Mouse (Mus musculus) yolk sac, embryonic 10.5 days (tissue): ENCODE data around the gene Kcnip4.

ENCODE experiments used
- DNase-seq: peaks from one replicate; pipeline ENCODE4 v3.0.0-alpha.2; 2017; ENCODE audit warnings: low spot score

Kcnip4 gene

GRCm38 (mm10) chr5:48583431-48583830, 941.3 kb downstream of the Kcnip4 start:
- DNase-seq: no peak

GRCm38 (mm10) chr5:48563996-48564587, 960.6 kb downstream of the Kcnip4 start:
- DNase-seq: no peak

DNA sequence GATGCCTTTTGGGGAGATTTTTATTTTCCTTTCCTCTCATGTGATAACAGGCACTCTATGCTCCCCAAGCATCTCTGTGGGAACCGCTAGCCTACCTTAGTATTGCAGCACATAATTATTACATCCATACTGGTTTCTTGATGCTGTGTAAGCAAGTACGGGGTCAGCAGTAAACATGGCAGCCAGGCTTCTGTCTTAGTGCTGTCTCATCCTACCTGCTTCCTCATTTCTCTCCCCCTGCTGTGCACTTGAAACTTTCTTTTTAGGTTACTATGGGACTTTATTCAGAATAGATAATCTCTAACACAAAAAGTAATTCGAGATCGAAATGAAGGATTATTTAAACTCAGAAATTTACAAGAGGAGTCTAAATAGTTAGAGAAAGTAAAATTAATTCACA, 973.0 kb downstream of the Kcnip4 start:
- DNase-seq: no peak

DNA sequence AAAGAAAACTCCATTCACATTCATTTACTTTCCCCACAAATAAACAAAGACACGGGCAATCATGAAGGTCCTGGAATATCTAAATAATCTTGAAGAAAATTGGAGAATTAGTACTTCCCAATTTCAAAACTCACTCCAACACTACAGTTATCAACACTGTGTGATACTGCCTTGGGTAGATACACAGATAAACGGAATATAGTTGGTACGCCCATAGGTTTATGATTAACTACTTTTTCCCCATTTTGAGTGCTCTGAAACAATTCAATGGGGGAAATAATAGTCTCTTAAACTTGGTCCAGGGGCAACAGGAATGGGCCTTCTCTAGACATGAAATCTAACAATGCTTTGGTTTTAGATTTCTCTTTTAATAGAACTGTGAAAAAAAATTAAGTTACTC, 978.9 kb downstream of the Kcnip4 start:
- no peak for DNase-seq

DNA sequence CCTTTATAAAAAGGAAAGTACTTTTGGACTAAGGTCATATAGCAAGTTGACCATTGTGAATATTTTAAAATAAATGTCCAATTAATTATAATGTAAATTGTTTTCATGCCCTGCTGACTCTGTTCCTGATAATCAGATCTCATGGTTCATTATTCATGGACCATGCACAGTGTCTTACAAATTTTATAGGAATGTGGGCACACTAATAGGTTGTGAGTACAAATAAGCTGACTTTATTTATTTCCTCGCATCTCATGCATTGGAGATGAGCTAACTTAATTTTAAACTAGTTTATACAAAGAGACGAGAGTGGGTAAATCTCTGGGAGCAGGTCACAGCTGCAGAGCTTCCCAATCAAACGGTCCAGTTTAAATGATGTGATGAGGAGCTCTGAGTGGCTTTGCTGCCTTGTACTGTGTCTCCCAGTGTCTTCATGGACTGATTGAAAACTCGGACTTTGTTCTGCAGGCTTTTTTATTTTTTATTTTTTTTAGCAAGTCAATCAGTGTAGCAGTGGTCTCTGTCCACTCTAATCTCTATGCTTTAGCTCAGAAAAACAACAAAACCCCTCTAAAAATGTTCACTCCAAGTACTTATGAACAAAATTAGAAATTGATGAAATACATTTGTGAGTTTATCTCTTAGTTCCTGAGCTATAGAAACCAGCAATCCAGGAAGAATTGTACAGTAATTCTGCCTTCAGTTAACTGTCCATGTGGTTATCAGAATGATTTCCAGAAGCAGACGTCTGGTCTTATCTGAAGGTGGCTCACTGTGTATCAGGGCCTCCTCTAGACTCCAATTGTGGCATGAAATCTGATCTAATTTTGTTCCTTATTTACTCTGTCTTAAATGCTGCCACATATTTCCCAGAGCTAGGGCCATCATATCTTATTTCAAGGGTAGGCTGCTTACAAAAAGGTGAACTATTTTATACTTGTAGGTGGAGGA, 979.6 kb downstream of the Kcnip4 start:
- DNase-seq: no peak

DNA sequence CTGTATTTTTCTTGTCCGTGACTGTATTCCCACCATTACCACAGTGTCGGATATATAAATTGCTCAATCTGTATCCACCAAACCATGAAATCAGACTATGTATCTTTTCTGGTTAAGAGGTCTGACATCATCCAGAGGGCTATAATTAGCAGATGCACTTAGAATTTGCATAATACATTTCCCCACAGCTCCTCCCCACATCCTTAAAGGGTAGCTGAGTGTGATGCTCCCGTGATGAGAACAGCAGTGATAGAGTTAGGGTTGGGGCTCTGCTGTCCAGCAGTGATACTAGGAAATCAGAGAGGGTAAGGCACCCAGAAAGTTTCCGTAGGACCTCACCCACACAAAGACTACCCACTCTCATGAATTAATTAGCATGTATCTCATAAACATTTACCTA, 1006.7 kb downstream of the Kcnip4 start:
- no peak for DNase-seq

DNA sequence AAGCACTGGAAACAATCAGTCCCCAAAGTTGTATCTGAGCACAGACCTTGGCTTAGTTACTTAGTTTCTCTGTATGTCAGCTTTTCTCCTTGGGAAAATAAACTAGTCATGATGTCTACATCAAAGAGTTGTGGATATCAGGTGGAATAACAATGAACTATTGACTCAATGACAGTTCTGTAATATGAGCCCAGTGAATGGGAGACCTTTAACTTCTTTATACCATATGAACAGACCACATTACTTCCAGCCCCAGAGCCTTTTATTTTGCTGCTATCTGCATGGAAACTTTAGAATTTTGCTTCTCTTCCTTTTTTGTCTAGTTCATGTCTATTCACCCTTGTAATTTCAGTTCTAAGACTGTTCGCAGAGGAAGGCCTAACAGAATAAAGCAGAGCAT, 1011.4 kb downstream of the Kcnip4 start:
- no peak for DNase-seq

GRCm38 (mm10) chr5:48511357-48511756, 1013.4 kb downstream of the Kcnip4 start:
- no peak for DNase-seq

DNA sequence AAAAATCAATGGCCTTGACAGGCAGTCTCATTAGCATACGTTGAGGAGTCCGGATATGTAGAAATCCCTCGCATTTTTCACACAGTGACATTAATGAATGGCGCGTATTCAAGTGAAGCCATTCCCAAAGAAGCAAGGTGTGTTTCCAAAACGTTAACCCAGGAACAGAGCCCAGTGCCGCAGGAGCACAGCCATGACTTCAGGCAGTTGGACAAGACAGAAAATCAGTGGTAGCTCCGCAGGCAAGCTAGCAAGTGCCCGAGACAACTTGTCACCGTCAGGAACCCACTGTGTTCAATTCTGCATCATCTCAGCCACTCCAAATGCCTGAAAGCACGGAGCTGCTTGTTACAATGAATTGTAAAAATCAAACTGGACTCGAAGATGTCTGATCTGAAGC, 1014.5 kb downstream of the Kcnip4 start:
- DNase-seq: no peak

GRCm38 (mm10) chr5:48509194-48509930, 1015.3 kb downstream of the Kcnip4 start:
- no peak for DNase-seq

DNA sequence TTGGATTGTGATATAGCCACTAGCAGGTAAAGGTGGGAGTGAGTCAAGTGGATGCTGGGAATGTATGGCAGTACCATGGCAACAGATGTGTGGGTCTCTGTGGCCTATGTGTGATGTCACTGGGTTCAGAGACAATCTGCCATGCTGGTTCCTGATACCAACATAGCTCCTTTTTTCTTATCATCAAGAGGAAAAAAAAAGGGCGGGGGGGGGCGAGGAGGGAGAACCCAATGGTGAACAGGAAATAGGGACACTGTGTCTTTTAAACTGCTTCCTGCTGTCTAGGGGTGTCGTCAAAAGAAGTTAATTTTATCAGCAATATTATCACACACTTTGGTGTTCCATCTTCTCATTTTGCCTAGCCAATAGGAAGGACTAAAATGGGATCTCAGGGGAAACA, 1021.6 kb downstream of the Kcnip4 start:
- DNase-seq: no peak

DNA sequence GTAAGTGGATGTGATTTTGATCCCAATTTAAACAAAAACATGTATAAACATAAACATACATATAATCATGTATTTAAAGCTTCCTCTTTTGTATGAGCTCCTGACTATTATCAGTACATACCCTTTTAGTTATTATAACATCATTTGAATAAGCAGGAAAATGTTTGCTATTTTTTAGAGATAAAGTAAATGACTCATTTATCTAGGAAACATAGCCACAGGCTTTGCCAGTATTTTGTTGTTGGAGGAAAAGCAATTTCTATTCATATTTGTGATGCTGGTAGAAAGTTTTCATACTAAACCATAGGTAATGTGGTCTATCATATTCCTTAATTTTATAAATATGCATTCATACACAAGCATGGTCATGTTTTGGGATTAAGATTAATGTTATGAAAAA, 1022.3 kb downstream of the Kcnip4 start:
- DNase-seq: no peak

DNA sequence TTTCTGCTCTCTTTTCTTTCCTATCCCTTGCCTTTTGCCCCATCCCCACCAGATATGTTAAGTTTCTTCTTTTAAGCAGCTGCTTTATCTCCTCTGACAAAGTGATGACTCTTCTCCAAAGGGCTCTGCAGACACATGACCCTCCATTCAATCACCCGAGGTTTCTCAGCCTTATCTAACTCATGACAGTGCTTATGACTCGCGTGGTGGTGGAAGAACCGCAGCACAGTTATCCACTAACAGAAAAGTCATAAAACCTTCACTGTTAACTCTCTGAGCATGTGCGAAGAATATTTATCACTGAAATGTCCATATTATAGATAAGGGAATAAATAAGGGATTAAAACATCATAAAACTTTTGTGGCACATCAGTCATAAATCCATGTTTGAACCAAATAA, 1024.5 kb downstream of the Kcnip4 start:
- no peak for DNase-seq

DNA sequence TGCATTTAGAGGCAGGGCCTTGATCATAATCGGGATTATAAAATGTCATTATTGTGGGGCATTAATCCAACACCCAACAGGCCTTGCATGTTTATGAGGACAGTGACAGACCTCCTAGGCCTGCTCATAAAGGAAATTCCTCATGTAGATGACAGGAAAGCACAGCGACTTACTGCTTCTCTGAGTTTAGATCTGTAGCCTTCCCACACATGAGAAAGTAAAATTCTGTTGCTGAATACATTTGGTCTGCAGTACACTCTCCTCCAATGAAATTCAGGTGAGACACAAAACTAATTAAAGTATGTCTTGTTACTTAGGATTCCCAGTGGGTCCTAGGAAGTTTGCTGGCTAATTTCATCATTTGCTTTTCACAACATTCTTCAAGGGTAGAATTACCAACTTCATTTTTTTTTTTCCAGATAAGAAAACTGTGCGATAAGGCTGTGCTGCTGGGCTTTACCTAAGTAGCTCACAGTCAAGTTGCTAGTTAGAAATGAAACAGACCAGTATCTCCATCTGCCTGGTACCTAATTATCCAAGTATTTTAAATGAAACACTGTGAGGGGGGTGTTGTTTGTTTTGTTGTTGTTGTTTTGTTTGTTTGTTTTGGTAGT, 1033.7 kb downstream of the Kcnip4 start:
- DNase-seq: no peak

DNA sequence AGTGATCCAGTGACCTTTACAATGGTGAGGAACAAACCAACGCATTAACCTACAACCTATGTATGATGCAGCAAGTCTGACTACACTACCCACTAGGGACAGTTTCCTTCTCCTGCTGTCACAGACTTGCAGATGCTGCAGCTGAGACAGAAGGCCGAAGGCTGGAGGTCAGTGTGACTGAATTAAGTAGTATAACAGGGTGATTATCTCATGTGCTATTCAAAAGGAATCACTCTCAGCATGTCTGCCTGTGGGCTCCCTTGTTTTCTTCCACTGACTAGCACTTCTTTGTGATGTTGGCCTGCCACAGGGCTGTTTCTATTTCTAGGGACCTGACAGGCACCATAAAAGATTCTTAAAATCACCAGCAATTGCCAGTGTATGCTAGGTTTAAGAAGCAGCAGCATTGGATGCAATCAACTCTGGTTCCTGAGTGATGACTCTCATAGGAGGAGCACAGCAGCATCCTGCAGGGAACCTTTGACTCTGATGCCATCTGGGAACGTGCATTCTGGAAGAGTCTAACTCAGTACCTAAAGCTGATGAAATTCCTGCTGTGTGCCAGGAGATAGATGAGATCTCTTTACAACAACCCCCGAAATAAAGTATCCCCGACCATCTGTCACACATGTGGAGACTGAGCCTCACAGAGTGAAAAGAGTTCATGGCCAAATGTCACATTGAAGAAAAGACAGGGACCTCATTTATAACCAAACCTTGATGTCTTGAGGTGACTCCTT, 1035.0 kb downstream of the Kcnip4 start:
- DNase-seq: no peak

GRCm38 (mm10) chr5:48483112-48483511, 1041.6 kb downstream of the Kcnip4 start:
- DNase-seq: no peak

DNA sequence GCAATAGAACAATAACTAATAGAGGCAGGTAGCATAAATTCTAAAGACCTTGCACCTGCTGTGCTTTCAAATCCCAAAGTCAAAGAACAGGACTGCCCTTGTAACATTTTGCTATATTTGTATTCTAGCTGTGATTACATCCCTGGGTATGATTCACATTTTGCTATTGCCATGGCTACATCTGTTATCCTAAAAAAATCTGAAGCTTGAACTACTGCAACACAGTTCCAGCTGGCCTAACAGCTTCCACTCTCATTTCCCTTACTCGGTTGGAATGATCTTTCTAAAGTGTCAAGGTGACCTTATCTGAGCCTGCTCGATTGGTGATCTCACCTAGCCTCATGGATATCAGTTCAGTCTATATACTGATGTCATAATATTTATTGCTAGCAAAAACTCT, 1064.5 kb downstream of the Kcnip4 start:
- no peak for DNase-seq

DNA sequence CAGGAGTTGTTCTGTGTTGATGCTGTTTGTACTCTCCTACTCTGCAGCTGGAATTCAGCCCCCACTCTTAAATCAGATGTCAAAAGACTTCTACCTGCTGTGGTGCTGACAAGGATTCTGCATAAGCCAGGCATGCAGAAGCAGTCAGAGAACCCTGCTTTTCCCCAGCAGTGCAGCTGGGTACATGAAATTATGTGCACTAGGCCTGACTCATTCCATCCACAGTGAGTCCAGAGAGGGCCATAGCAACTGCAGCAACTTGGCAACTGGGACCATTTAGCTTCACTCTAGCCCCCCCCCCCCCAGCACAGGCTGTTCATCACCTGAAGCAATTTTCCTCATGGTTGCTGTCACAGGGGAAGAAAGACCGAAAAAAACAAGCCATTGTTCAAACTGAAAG, 1075.8 kb downstream of the Kcnip4 start:
- no peak for DNase-seq

- no peak for DNase-seq
Measured at GRCm38 (mm10) chr5:48430459-48430858, 1094.2 kb downstream of the Kcnip4 start.

DNA sequence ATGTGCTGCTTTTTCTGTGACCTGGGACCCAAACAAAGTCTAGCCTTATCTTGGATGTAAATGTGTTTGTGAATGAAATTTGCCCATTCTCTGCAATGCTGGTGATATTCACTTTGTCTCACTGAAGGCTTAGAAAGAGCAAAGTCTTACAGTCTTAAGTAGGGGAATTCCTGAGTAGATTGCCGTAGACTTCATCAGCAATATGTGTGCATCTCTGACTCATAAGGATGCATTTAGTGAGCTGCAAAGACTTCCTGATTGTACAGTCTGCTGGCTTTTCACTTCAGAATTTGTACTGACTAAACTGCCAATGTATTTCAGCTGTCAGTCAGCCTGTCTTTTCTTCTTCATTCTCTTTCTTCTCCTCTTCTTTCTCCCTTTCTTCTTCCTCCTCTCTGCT, 1102.8 kb downstream of the Kcnip4 start:
- no peak for DNase-seq

GRCm38 (mm10) chr5:48419741-48420140, 1105.0 kb downstream of the Kcnip4 start:
- DNase-seq: no peak

DNA sequence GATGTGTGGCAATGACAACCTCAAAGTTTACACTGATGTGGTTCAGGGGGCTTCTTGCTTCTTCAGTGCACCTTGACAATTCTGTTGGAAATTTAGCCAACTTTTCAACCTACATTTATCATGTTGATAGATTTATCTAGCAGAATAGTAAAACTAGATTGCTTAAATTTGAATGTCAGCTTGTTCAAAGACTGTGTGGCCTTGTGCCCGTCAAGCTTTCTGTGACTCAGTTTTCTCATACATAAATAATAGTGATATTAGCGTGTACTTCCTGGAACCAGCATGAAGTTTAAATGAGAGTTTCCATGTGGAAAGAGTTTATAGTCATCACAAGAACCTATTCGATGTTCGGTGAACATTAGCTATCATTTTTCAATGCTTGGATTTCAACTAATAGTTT, 1112.4 kb downstream of the Kcnip4 start:
- DNase-seq: no peak
